Mouse (Mus musculus) CD4-positive helper T cell, adult 2 months (primary cell): ENCODE measurements at regions not wholly inside any gene's neighbourhood (a gene's known extent, or its start where the extent isn't known, plus 50 kb on each side); places are given as distances from the start of the nearest gene placed in this dataset.
A peak's percentile ranks its signal among the peaks of the same experiment; 100 is the strongest.

Source experiments
- DNase-seq: peaks from one replicate; pipeline ENCODE4 v3.0.0-alpha.2; 2012; ENCODE audit warnings: low read depth, missing footprints, low spot score

DNA sequence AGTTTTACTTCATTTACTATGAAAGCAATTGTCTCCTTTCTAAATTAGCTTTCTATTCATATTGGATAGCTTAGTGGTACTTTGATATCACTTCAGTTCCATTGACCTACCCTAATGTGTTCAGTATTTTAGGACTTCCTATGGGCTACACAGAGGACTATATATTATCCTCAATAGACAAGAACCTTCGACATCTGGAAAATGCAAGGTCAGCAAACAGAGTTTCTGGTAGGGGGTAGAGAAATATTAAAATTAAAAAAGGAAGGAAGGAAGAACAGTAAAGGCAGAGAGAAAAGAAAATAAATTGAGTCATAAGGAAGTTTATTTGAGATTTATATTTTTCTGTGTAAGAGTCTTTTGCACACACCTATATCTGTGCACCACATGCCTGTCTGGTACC, 107.4 kb upstream of the Insig1 start:
- DNase-seq: no peak

DNA sequence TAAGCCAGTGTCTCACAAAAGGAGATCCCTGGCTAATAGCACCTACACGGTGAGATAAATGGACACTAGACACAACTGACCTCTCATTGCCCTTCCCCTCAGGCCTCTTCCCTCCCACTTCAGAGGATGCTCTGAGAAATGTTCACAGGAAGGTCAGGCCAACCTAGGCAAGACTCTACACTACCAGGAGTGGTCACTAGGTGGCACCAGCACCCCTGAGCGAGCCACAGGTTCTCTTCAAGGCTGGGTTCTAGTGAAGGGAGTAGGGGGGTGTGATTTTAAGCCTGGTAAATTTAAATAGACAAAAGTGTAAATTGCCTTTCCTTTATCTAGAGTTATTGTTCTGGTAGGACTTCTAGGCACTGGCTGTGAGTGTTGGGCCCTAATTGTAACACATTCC, 76.0 kb upstream of the Insig1 start:
- DNase-seq: peak; percentile 34

- DNase-seq: no peak
These were observed 73.4 kb upstream of the Insig1 start for GRCm38 (mm10) chr5:27997751-27998150.

DNA sequence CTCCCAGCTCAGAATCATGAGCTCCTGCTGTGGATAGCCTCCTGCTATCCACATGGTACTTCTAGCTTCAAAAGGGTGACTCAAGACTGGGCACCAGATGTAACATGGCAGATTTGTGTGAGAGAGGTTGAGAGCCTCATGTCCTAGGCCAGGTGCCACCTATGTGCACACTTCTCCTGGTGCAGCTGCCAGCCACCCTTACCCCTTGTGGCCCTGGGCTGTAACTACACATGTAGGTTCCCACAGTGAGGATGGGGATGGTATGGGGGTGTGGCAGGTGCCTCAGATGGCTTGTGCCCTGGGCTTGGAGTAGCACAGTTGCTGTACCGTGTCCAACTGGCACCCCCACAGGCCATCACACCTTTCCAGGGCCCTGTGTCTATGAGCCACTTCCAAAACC, 68.2 kb upstream of the Insig1 start:
- no peak for DNase-seq

- no peak for DNase-seq
These were observed 67.2 kb upstream of the Insig1 start for GRCm38 (mm10) chr5:28003756-28004486.

DNA sequence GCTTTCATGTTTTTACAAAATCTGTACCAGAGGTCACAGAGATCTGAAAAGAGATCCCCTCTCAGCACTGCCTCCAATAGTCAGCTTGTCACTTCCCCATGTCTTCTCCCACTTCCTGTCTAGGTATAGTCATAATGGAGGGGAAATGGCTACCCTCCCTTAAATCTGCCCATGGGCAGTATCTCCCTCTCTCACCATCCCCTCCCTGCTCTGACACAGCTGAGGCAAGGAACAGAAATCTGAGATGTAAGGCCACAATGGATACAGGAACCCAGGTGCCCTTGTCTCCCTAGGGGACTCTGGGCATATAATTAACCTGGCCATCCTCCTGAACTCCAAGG, 66.7 kb upstream of the Insig1 start:
- no peak for DNase-seq

GRCm38 (mm10) chr5:28009386-28009785, 61.8 kb upstream of the Insig1 start:
- no peak for DNase-seq

GRCm38 (mm10) chr5:28009871-28010270, 61.3 kb upstream of the Insig1 start:
- DNase-seq: no peak

DNA sequence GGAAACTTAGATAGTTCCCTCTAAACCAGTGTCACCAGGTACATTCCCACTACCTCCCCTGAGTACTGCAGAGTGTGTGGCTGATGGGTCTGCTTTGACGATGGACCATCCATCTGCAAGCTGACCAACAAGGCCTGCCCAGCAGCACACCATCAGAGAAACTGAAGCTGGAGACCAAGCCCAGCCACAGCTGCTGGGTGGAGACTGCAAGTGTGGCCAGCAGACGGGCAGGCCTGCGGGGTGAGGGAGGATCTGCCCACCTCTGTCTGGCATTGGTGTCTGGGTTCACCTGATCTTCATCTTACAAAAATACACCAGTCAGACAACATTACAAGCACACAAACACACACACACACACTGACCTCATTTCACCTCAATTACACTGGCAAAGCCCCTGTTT, 60.6 kb upstream of the Insig1 start:
- DNase-seq: no peak

GRCm38 (mm10) chr5:28012496-28012895, 58.7 kb upstream of the Insig1 start:
- no peak for DNase-seq

DNA sequence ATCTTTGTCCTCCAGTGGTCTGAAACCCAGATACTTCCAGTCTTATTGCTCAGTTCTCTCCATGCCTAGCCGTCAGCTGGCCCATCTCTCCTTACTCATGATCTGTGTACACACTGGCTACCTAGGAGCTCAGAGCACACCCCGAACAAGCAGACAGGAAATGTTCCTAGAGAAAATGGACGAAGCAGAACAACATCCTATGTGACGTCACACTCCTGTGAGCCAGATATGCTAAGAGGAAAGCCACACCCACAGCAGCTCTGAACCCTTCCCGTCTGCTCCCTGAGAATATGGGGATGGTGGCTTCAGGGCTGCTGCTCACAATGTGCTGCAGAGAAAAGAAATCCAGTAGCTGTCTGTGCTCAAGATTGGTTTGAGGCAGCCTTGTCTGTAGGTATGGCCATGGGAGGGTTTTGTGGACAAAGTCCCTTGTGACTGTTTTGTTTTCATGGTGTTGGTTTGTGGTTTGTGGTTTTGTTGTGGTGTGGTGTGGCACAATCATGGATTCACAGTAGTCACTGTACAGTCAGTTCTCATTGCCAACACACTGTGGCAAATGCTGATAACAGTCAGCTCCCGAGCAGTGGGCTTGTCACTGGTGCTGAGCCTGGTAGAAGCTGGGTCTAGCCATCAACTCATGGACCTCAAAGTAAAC, 57.4 kb upstream of the Insig1 start:
- DNase-seq: no peak

- no peak for DNase-seq
These were observed 51.3 kb upstream of the Insig1 start for GRCm38 (mm10) chr5:28019864-28020263.
